Mouse (Mus musculus) lung, postnatal 25 days (tissue): ENCODE results near the gene Kif26a.

ENCODE experiments used
- DNase-seq: peaks from one replicate; pipeline ENCODE4 v3.0.0; 2022; ENCODE audit warnings: low spot score

Kif26a gene

DNA sequence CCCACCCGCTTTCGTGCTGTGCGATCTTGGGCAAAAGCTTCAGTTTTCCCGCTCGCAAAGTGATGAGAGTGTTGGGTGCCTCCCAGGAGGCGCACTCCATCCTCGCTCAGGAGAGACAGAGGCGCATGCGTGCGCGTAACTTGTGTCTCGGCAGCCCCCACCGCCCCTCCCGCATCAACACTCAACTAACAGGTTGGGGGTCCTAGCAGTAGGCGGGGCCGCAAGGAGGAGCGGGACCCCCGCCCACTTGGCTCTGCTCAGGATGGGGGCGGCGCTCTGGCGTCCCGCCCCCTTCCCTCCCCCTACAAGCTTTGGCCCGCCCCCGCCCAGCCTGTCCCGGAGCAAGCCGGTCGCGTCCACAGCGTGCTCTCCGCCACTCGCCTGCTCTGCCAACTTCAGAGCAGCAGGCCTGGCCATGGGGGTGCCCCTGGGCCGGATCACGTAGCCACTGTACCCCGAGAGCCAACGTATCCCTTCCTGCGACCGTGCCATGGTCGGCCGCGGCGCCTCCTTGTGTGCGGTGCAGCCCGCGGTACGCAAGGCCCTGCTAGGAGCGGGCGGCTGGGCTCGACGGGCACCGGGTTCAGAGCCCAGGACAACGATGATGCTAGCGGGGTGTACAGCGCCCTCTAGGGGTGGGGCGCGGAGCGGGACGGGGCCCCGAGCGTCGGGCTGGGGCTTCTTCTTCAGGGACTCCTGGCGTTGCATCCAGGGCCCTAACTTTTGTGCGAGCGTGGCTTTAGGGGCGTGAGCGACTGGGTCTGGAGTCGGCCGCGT, at the start of gene Kif26a:
Kif26a (plus strand) TSS at position 334 of the 777 bp plus-strand sequence.
- DNase-seq = peak; percentile 31

DNA sequence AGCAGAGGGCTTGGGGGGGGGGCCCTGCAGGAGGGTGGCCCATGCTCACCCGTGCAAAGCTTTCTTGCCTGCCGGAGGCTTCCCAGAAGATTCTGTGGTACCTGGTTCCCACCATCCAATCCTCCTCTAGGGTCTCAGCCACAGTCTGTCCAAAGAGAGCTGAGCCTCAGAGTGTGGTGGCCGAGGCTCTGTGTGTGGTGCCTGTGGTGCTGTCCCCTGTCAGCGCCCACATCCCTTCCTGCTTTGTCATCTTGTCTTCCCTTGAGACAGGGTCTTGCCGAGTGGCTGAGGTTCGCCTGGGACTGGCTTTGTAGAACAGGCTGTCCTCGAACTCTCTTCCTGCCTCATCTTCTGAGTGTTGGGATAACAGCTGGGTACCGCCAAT, 49.3 kb upstream of the Kif26a start:
- DNase-seq = no peak

DNA sequence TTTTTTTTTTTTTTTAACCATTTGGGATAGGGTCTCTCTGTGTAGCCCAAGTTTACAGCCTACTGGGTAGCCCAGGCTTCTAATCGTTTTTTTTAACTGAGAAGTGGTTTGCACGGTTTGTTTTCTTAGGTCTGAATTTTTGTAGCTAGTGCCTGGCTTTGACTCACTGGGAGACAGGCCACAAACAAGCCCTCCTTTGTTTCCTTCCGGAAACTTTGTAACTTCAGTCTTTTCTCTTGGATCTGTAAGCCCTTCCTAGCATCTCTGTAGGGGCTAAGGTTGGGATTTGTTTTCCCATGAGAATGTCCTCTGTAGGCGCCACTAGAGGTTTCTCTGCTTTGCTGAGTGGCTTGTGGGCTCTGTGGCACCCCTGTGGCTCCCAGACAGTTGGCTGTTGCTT, 45.9 kb upstream of the Kif26a start:
- DNase-seq = no peak

DNA sequence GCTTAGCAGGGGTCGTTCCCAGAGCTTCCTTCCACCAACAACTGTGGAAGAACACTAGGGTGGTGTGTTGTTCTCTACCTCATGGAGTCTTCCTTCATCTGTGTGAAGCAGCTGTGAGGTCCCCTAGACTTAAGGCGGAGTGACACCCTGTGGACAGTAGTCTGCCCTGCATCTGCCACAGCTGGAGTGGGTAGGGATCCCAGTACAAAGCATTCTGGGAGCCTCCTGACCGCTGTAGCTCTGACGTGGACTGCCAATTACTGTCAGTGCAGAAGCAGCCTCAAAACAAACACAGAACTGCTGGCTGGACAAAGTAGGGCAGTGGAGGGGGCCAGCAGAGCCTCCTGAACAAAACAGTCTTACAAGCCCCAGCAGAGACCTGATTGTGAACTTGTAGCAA, 45.0 kb upstream of the Kif26a start:
- DNase-seq = no peak

DNA sequence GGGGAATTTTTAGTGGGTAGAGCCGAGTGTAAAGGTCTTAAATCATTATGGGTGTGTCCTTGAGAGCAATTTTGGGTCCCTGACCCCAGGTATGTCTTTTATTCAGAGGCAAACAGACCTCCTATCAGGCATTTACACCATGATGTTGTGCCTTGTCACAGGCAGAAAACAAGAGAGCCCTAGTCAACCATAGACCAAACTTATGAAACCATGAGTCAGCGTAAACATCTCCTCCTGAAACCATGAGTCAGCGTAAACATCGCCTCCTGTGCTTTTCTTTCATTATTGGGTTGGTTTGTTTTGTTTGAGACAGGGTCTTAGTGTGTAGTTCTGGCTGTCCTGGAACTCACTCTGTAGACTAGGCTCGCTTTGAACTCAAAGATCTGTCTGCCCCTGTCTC, 42.8 kb upstream of the Kif26a start:
- DNase-seq = no peak

DNA sequence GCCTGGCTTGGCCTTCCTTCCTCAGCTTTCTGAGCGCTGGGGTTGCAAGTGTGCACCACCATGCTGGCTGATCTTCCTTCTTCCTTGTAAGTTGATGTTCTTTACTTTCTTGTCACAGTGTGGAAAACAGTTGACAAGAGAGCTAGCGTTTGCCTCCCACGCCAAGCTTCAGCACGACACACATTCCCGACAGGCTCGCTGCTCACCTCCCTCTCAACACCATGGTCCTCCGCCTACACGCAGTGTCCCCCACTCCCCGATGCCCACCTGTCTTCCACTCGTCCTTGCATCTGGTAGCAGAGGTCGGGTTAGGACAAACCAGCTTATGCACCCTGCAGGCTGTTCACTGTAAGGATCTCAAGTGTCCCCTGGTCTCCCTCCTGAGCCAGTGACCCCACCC, 41.1 kb upstream of the Kif26a start:
- DNase-seq = no peak

DNA sequence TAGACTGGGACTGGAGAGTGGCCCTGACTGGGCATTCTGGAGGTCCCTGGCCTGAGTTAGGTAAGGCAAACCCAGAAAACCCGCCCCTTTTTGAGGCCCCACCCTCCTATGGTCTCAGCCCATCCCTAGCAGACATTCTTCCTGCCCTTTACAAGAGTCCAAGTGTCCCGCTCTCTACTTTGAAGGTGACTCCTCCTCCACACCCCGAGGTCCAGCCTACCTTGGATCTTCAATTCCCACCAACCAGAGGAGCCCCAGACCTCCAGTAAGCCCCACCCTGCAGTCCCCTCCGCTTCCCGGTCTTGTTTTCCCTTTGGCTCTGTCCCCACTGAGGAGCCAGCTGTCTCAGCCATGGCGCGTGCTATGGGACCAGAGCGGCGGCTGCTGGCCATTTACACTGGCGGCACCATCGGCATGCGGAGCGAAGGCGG, 39.5 kb upstream of the Kif26a start, which contains the start of gene Aspg:
Aspg (plus strand) TSS at position 139 of the 431 bp plus-strand sequence.
- DNase-seq = no peak

DNA sequence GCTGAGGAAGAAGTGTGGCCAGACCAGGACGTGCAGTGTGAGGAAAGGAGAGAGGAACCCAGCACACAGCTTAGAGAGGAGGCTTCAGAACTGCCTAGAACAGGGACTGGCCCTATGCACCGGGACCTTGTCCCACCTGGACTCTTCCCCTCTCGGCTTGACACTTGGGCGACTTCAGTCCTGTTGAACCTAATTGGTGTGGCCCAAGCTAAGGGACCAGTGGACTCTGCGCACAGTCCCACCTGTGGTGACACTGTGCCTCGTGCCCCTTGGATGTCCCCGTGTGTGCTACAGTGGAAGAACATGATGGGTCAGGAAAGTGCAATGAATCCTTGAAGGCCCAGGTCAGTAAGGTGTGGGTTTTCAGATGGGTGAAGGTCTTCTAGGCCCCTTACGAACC, 38.3 kb upstream of the Kif26a start:
- DNase-seq = no peak

DNA sequence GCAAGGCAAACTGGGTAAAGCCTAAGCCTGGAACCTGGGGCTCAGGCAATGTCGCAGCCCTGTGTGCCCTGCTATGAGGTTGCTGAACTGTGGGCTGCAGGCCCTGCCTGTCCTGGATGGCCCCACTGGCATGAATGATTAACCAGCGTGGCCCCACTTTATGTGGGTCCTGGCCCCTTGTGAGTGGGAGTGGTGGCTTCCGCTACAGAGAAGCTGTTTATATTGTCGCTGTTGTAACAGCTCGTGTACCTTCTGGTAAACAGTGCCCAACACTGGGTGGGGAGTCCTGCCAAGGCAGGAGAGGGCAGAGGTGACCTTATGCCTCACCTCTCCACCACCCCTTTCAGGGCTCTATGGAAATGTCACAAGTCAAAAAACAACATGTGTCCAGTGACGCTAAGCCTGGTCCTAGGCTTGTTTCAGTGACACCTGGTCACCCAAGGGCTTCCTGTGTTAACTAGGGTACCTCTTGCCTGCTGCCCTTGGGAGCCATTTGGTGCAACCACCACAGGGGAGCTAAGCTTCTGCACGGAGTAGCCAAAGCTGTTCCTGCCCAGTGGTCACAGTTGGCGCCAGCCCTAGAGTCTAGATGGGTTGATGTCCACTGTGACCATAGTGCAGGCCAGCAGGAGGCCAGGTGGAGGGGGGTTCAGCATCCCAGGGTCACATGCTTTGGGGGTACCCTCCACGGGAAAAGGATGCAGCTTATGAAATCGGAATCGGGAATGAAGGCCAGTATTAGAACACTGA, 37.1 kb upstream of the Kif26a start:
- no peak for DNase-seq

DNA sequence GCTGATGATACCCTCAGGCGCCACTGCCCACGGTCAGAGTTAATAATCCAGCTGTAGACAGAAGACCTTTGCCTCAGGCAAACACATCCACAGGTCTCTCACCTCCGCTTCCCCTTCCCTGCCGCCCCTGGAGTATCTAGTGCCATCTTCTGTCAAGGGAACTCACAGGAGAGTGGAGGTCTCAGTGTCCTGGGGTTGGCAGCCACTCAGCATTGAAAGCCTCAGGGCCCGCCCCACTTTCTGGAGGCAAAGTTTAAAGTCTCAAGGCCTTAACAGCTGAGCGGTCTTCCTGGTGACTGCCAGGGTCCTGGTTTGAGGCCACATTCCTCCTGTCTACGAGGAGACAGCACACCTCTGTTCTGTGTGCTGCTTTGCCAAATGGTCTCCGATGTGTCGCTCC, 36.3 kb upstream of the Kif26a start:
- DNase-seq = no peak

DNA sequence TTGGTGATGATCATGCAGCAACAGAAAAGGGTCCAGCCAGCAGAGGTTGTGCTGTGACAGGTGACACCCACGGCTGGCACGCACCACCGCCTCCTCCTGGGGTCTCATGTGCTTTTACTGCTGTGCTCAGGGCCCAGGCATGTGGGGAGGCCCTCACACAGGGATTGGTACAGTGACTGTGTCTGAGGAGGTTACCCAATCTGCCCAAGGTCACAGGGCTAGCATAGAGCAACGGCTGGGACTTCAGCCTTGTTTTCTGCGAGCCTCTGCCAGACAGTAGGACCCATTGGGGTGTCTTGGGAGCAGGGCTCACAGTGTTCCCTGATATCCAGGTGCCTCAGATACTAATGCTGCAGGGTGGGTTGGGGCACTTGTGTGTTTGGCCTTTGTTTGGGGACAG, 34.7 kb upstream of the Kif26a start:
- DNase-seq = no peak

DNA sequence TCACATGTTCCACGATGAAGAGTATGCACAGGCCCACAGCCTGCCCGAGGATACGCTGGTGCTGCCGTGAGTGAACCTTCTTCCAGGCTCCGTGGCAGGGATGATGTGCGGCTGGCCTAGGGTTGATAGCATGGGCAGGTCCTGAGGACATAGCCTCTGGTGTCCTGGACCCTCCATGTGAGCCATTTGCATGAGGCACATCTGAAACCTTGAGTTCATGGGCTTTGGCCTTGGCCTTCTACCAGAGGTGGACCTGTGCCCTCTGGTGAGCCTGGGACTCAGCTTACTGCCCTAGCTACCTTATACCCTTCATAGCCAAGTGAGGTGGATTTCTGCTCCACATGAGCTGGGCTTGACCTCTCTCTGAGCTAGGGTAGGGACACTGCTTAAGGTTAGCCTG, 33.8 kb upstream of the Kif26a start:
- DNase-seq = no peak

DNA sequence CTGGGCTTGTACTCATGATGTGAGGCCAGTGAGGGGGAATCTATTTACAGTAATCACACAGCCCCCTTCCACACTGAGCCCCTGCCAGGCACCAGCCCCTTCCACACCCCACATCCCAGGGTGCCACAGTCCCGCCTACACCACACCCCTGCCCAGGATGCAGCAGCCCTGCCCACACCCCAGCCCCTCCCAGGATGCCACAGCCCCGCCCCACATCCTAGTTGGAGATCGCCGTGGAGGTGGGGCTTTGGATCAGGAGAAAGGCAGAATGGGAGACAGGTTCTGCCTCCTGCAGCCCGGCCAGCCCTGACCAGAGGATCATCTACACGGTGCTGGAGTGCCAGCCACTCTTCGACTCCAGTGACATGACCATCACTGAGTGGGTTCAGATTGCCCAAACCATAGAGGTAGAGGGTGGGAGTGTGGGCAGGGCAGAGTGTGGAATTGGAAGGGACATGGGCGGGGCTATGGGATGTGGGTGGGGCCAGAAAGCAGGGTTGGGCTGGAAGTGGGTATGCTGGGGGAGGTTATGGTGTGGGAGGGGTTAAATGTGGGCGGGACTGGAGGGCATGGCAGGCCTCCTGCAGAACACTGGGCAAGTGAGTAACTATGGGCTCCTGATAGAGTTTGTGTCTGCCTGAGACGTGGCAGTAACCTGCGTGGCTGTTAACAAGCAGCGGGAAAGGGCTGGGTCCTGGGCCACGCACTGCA, 33.2 kb upstream of the Kif26a start:
- DNase-seq = no peak

DNA sequence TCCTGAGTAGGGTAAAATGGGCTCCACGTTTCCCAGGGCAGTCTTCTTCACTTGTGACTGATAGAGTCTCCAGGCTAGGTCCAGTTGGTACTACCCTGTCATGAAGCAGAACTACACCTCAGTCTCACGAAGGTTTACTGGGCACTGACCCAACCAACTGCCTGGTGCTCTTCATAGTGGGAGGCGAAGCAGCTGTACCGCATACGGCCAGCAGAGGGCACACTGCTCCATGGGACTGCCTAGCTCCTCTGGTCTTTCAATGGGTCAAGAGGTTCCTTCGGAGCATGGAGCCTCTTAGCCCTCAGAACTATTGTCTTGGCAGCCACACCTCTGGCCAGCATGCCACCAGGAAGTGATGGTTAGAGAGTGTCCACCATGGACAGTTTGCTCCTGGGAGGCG, 32.3 kb upstream of the Kif26a start:
- peak; percentile 88 for DNase-seq

DNA sequence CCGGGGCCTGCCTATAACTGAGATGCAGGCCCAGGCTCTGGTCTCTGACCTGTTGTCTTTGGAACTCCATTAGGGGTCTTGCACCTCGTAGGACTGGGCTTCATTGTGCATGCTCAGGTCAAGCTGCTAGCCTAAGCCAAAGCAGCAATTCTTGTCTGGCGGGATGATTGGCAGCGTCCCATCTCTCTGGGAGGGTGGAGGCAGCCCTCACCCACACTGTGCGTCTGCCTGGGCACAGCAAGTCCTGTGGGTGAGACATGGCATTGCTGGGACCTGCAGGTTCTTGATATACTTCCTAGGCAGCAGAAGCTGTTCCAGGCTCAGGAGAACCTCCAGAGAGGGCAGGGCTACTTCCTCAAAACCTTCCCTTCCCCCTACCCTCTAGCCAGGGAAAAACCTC, 29.0 kb upstream of the Kif26a start:
- DNase-seq = no peak

DNA sequence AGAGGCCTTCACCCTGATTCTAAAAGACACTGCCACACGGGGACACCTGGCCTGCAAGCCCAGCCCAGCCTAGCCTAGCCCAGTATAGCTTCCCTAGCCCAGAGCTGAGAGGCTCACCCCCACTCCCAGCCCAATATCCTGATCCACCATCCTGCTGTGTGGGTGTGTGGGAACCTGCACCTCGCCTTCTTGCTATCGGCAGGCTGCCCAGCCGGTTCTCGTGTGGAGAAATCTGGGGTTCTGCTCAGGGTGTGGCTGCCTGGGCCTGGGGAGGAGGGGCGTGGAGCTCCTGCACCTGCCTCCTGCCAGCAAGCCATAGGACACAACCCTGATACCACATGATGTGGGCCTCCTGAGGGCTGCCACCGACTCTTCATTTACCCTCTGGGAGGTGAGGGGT, 28.4 kb upstream of the Kif26a start:
- DNase-seq = no peak

DNA sequence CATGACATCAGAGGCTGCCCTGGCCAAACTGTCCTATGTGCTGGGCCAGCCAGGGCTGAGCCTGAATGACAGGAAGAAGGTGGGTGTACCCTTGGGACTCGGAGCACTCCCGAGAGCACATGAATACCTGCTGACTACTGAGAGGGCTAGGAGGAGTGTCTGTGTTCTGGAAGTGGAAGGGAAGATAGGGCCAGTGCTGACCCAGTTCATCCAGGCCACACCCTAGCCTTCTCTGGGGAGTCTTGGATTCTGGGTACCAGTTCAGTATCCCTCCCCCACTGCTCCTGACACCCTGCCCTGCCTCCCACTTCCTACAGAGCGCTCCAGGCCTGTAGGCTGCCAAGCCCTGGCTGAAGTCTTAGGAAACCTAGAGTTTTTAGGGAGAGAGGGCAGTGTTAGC, 24.8 kb upstream of the Kif26a start:
- no peak for DNase-seq

DNA sequence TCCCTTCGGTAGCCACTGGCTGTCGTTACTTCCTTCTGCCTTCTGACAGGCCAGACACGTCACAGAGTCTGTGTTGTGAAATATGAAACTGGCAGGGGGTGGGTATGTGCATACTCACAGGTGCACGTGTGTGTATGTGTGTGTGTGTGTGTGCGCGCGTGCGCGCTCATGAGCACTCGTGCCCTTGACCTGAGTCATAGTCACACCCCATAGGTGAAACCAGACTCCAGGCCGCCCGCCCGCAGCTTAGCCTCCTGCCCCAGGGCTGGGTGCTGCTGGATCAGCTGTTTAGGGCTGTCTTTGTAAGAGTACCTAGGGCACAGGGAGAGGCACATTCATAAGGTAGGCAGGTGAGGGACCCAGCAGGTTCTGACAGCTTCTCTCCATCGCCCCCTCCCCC, 20.1 kb upstream of the Kif26a start:
- DNase-seq = peak; percentile 83

DNA sequence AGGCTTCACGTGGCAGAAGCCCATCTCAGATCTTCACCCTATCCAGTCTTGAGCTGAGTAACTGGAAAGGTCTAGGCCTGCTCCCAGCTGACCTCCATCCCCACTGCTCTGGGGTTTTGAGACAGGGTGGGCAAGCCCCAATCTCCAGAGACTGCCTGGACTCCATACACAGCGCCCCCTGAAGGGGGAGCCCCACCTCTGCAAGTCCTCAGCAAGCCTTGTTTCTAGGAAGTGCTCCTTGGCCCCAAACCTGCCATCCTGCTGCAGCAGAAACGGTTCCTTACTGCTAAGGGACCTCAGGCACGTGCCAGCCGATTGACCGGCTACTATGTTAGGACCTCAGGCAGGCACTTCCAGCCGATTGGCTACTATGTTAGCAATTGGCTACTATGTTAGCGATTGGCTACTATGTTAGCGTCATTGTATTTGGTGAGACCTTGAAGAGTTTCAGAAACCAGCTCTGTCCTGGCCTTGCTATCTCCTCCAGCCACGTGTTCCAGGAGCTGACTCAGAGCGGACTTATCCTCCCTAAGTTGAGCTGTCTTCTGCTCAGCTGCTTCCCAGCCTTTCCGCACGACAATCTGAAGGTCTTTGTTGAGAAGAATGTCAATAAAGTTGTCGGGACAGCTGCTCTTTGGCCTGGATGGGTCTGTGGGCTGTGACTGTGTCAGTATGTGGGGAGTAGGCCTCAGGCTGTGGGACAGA, 18.9 kb upstream of the Kif26a start:
- no peak for DNase-seq

DNA sequence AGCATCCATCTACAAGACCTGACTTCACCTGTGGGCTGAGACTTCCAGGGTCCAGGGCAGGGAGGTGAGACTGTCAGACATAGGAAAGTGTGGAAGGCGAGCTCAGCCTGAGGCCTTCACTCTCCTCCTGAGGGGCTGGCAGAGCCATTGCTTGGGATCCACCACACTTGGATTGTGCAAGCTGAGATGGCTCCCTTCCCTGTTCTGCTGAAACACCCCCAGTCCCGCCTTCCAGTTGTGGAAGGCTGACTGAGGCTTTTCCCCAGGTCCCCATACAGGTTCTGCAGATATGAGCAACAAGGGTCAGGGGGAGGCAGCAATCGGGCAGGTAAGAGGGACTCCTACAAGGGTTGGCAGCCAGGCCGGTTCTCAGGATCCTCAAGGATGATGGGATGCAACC, 17.5 kb upstream of the Kif26a start:
- DNase-seq = no peak

DNA sequence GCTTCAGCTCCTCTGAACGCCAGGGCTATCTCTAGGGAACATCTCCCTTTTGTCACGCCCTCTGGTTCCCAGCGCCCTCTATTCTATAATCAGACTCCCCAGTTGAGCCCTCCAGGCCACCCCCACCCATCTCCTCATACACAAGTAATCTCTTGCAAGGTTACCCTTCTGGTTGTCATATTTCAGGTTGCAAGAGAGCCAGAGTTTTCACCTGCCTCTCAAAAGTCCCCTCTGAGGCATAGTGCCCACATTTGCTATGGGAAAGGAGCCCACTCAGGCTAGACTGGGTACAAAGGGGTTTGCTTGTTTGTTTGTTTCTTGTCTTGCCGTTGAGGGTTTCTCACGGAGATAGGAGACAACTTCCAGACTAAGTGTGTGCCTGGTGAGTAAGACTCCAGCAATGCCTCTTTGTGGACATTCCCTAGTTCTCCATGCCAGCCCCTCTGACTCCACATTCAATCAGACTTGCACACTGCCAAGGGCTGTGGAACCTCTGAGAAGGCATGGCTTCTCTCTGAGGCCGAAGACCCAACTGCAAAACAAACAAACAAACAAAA, 16.6 kb upstream of the Kif26a start:
- DNase-seq = no peak
